Mouse (Mus musculus) brain, embryonic 18.5 days (tissue): ENCODE results near the gene Gabrq.

Experiments
- DNase-seq: peaks from one replicate; pipeline ENCODE4 v3.0.0-alpha.2; 2012; ENCODE audit warnings: low read depth, low spot score

Gene Gabrq

DNA sequence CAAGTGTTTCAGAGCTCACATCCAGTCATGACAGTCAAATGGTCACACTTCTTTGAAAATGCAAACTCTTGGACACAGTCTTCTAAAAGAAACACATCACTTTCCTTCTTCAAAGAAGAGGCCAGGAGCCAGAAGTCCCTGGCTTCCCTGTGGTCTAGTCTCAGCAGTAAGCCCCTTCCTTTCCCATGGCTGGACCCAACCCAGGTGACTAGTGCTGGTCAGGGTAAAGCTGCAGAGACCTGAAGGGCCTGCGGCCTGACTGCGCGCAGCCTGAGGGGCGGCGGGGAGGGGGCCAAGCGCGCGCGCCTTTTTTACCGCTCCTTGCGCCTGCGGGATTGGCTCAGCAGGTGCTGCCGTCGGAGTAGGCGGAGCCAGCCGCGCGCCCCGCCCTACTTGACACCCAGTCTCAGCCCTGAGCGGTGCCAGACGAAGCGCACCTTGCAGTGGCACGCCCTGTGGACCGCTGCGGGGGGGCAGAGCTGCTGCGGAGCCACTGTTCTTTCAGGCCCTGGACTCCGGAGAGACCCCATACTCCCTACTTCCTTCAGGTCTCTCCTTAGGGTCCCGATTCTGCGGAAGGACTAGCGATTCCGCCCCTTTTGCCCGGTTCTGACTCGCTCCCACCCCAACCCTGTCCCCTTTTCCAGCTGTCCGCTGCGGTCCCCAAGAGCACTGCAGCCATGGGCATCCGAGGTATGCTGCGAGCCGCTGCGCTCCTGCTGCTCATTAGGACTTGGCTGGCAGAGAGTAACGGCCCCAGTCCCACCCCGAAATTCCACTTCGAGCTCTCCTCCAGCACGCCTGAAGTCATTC lies at the start of gene Gabrq:
Gene Gabrq, plus strand, starts transcription at position 403 of the 813 bp plus-strand sequence.
- no peak for DNase-seq

DNA sequence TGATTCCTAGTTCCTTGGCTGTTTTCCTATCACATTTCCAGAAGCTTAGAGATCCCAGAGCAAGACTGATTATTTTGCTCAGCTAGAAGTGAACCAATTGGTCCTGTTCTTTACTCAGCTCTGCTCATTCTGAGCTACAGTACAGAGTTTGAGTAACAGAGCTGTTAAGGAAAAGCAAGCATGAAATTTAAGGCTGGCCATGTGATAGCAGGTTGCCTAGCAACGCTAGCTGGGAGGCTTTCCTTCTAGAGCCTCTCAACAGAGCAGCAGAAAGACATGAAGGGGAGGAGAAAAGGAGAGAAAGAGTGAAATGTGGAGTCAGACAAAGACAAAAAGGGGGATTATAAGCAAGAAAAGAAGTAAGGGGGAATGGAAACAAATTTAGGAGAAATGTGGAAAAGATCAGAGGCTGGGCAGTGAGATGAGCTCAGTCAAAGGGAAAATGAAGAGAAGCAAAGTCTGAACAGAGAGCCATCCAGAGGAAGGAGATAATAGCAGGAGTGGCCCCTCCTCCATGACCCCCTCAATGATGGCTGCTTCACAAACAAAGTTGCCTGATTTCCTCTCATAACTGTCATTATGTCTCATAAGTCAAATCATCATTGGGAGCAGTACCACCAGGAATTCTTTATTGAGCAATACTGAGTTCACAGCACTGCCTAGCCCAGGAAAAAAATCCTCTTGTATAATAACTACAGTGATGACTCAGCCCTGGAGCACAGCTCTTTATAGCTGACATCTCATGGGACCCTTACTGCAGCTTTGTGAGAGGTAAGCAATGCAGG lies 36.0 kb upstream of the Gabrq start:
- peak; percentile 56 for DNase-seq

DNA sequence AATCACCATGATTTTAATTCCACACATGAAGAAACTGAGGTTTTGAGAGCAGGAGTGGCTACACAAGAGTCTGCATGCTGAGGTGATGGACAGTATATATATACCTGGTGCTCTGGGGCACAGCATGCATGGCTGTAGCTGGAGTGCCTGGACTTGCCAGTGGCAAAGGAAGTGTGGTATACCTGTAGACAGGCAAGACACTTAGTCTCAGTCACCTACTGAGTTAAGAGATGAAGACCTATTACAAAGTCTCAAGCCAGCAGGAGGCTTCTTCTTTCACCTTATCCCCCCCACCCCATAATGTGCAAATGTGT lies 35.5 kb upstream of the Gabrq start:
- no peak for DNase-seq

DNA sequence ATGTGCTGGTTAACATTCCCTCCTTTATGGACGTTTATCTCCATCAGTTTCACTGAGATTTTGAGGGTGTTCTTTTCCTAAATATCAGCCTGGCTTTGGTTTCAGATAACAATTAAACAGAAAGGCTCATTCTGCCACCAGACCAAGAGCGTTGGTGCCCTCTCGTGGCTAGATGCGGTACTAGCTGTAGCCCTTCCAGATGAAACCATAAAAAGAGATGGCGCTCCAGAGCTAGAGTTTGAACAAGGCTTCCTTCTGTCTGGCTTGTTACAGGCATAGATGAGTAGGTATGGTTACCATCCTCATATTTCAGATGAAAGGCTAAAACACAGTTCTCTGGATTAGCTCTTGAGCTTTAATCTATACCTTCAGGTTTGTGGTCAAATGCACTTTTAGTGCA lies 5.4 kb upstream of the Gabrq start:
- DNase-seq, result no peak

DNA sequence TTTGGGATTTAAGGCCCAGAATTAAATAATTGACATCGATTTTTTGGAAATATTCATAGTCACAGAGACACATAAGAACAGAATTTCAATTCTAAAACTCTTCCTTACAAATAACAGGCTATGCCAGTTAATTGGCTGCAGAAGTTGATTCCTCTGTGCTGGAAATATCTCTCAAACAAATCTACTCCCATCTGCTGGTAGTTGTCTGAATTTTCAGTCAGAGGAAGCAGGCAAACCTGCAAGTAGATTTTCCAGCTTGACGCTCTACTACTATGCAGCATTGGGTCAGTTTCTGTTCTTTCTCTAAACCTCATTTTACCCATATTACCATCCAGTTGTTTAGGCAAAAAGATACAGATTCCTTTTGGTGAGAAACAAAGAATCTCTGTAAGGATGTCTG lies 1.7 kb upstream of the Gabrq start:
- no peak for DNase-seq

DNA sequence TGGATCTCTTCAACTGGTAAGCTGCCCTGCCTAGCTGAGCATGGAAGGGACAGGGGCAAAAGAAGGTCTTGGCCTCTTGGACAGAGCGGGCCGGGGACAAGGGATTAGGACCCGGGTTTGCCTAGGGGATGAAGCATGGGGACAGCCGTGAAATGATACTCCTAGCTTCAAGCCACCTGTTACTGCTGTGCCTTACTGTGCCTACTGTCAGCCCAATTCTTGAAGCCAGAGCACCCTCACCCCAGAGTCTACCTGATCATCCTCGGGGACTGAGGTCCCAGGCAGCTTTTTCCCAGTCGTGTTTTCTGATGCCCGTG lies 569 bp downstream of the Gabrq start:
- no peak for DNase-seq
